Comparison of ENCODE assay signal across 8 mouse cellular contexts in genomic region chr17:8282821-8283525, GRCm38 (mm10). TPM values are rescaled to one million over a fixed set of nuclear protein-coding genes. Genes with fewer than 3 reads are reported as not detected.
A peak's percentile ranks its signal among the peaks of the same experiment; 100 is the strongest.
DNase-seq lines count a peak whose midpoint lies in the region; ATAC-seq and TF ChIP-seq lines count a peak whose summit lies in the region.

Gene Mpc1, plus strand, starts transcription at chr17:8282904.

- no peaks in the 10 kb centered on the region for H3K9me3 ChIP-seq in hindbrain, embryonic 12.5 days (replicated peaks)
- H3K9me3 ChIP-seq in lung, postnatal 0 days (ENCODE audit: low read length) = no peaks in the 10 kb centered on the region

- peak within 1 kb of the TSS; percentile 100 for H3K4me2 ChIP-seq in hindbrain, embryonic 12.5 days (replicated peaks)
- peak within 1 kb of the TSS; percentile 97 for H3K4me2 ChIP-seq in lung, postnatal 0 days (replicated peaks; ENCODE audit: low read depth, low read length)

- H3K27ac ChIP-seq in hindbrain, embryonic 12.5 days = peak within 1 kb of the TSS; percentile 91
- H3K27ac ChIP-seq in lung, postnatal 0 days (ENCODE audit: low read length) = peak within 1 kb of the TSS; percentile 97

- DNase-seq in R1 (ENCODE audit: low read depth, low spot score) = peak; percentile 93
- DNase-seq in cerebellum, adult 9-11 months = peak; percentile 98
- peak; percentile 55 to 86 for DNase-seq in frontal cortex, postnatal 10 days (ENCODE audit: low spot score in 2 of 2)
- DNase-seq in layer of hippocampus, postnatal 10 days (ENCODE audit: low spot score in 2 of 2) = peak; percentile 65 to 69
- DNase-seq in lung, postnatal 0 days (ENCODE audit: low spot score) = peak; percentile 89
- DNase-seq in ovary, postnatal 14 days (ENCODE audit: low spot score) = peak; percentile 59
- DNase-seq in thymus, postnatal 25 days = peak; percentile 62

- H3K4me3 ChIP-seq in hindbrain, embryonic 12.5 days = peak within 1 kb of the TSS; percentile 87
- H3K4me3 ChIP-seq in lung, postnatal 0 days (ENCODE audit: low read depth, low read length) = peak within 1 kb of the TSS; percentile 80

- peaks cover 8% of the 10 kb centered on the region for H3K27me3 ChIP-seq in hindbrain, embryonic 12.5 days
- no peaks in the 10 kb centered on the region for H3K27me3 ChIP-seq in lung, postnatal 0 days (replicated peaks; ENCODE audit: insufficient read depth, low read length)

- peak within 1 kb of the TSS; percentile 85 for H3K9ac ChIP-seq in hindbrain, embryonic 12.5 days
- H3K9ac ChIP-seq in lung, postnatal 0 days (replicated peaks; ENCODE audit: low read depth) = peak within 1 kb of the TSS; percentile 76

- TF ChIP-seq EP300 in lung, postnatal 0 days (IDR thresholded peaks at IDR 0.05) = no peak; the same call in 1 of the 2 replicates

- no peak for TF ChIP-seq CTCF in lung, postnatal 0 days (IDR thresholded peaks at IDR 0.05)

- no peaks in the 10 kb centered on the region for H3K36me3 ChIP-seq in hindbrain, embryonic 12.5 days
- no peaks in the 10 kb centered on the region for H3K36me3 ChIP-seq in lung, postnatal 0 days (ENCODE audit: insufficient read depth, low read length)

- ATAC-seq in hindbrain, embryonic 12.5 days (ENCODE audit: low FRiP score) = no peak; the same call in 1 of the 2 replicates
- ATAC-seq in lung, postnatal 0 days = peak; percentile 77

- H3K4me1 ChIP-seq in hindbrain, embryonic 12.5 days = peaks cover 16% of the 10 kb centered on the region
- peaks cover 8% of the 10 kb centered on the region; the same call in 1 of the 2 replicates for H3K4me1 ChIP-seq in lung, postnatal 0 days (ENCODE audit: insufficient read depth, low read depth, low read length)

- WGBS in hindbrain, embryonic 12.5 days = 2% methylated on average over 33 of the region's 35 CpGs
- WGBS in lung, postnatal 0 days = under 1% methylated on average over 34 of the region's 35 CpGs

RNA-seq across cellular contexts. Expression of gene Mpc1, which starts in this region (rescaled TPM):
- polyA plus RNA-seq in hindbrain, embryonic 12.5 days (2016; fragmentation: Nextera tagmentation; extraction: Ambion mirVana) = 134 and 138 TPM in 2 replicates
- 100 to 1,000 TPM; 147 to 163 TPM for total RNA-seq in layer of hippocampus, postnatal 10 days (2021)
- 283 and 288 TPM in 2 replicates for polyA plus RNA-seq in lung, postnatal 0 days (2015; fragmentation: Nextera tagmentation; extraction: Ambion mirVana)
